Mouse (Mus musculus) spleen, postnatal 36 days (tissue): ENCODE measurements around the gene Tbc1d9b.
"Not testable (repeated sequence)": the region's sequence is repeated elsewhere in the genome, so short reads cannot be mapped to it uniquely, and the experiment has no call there.

Experiments used
- DNase-seq, 2 experiments: peaks; one replicate each; pipeline ENCODE4 v3.0.0; 2022; ENCODE audit warnings: low spot score in 2 of 2, mixed read lengths in 1 of 2

Gene Tbc1d9b

GRCm38 (mm10) chr11:50138206-50138822 is 7.1 kb downstream of the Tbc1d9b start:
- no peak for DNase-seq

- no peak for DNase-seq
These were observed 8.4 kb downstream of the Tbc1d9b start for GRCm38 (mm10) chr11:50139571-50139970.

- DNase-seq = no peak
These were observed 14.3 kb downstream of the Tbc1d9b start for GRCm38 (mm10) chr11:50145529-50145928.

- DNase-seq = no peak
These were observed 14.9 kb downstream of the Tbc1d9b start for GRCm38 (mm10) chr11:50146121-50146520.

- DNase-seq = no peak
These were observed 16.2 kb downstream of the Tbc1d9b start for GRCm38 (mm10) chr11:50147267-50147957.

- DNase-seq = no peak
These were observed 16.8 kb downstream of the Tbc1d9b start for GRCm38 (mm10) chr11:50147958-50148476.

GRCm38 (mm10) chr11:50149200-50149599 is 18.0 kb downstream of the Tbc1d9b start:
- DNase-seq = no peak

- DNase-seq = no peak
These were observed 18.5 kb downstream of the Tbc1d9b start for GRCm38 (mm10) chr11:50149603-50150150.

- DNase-seq = no peak
These were observed 20.2 kb downstream of the Tbc1d9b start for GRCm38 (mm10) chr11:50151374-50151773.

- DNase-seq = no peak
These were observed 23.0 kb downstream of the Tbc1d9b start for GRCm38 (mm10) chr11:50154166-50154565.

GRCm38 (mm10) chr11:50154777-50155520 is 23.8 kb downstream of the Tbc1d9b start:
- no peak for DNase-seq

GRCm38 (mm10) chr11:50155785-50156184 is 24.6 kb downstream of the Tbc1d9b start:
- no peak for DNase-seq

GRCm38 (mm10) chr11:50156725-50157258 is 25.6 kb downstream of the Tbc1d9b start:
- no peak for DNase-seq

GRCm38 (mm10) chr11:50158346-50158745 is 27.1 kb downstream of the Tbc1d9b start:
- no peak for DNase-seq

GRCm38 (mm10) chr11:50159347-50159746 is 28.2 kb downstream of the Tbc1d9b start:
- no peak for DNase-seq

- peak; percentile 44 to 50 for DNase-seq
These were observed 30.5 kb downstream of the Tbc1d9b start for GRCm38 (mm10) chr11:50161578-50162304.

GRCm38 (mm10) chr11:50162338-50163050 is 31.3 kb downstream of the Tbc1d9b start:
- DNase-seq = no peak

- DNase-seq = no peak
These were observed 37.2 kb downstream of the Tbc1d9b start for GRCm38 (mm10) chr11:50168352-50168751.

GRCm38 (mm10) chr11:50174111-50174729 is 43.0 kb downstream of the Tbc1d9b start, which contains the start of gene Mrnip:
Mrnip (plus strand) TSS chr11:50174444.
- not testable (repeated sequence) for DNase-seq

- peak; percentile 98 to 99 for DNase-seq
These were observed 43.6 kb downstream of the Tbc1d9b start for GRCm38 (mm10) chr11:50174730-50175187.
